ENCODE assay signal across 8 mouse cellular contexts in the genomic region with DNA sequence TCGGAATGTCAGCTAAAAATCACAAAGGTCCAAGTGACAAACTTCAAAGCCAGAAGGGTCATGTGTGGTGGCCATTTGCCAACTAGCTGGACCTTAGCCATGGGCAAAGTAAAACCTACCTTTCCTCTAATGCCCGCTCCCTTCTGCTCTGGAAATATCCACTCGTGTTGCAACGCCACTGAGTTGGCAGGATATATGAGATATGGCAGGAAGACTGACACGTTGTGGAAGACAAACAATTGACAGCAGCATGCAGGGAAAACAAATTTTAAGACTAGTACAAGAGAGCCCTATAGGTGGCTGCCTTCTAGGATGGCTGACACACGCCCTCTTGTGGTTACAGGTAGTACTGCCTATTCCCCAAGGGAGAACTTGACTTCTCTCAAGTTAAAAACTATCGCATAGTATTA. TPM values are rescaled to one million over a fixed set of nuclear protein-coding genes. Genes with fewer than 3 reads are reported as not detected.
DNase-seq lines count a peak whose midpoint lies in the region; ATAC-seq and TF ChIP-seq lines count a peak whose summit lies in the region.

No protein-coding gene starts in this region.

- H3K4me1 ChIP-seq in heart, embryonic 13.5 days: 0 out of 2 replicates have a peak, but pooled peaks cover 5% of the 10 kb centered on the region
- H3K4me1 ChIP-seq in kidney, embryonic 15.5 days: peaks cover 4% of the 10 kb centered on the region; the same call in 1 of the 2 replicates
- H3K4me1 ChIP-seq in liver, postnatal 0 days (ENCODE audit: insufficient read depth): no peaks in the 10 kb centered on the region
- 0 out of 2 replicates have a peak, but pooled peaks cover 3% of the 10 kb centered on the region for H3K4me1 ChIP-seq in neural tube, embryonic 13.5 days (replicated peaks)

- ATAC-seq in heart, embryonic 13.5 days (ENCODE audit: extremely low read depth, insufficient number of reproducible peaks, low FRiP score, low TSS enrichment): no peak
- ATAC-seq in kidney, embryonic 15.5 days (replicated peaks; ENCODE audit: low FRiP score): peak; percentile 76
- ATAC-seq in liver, postnatal 0 days: peak; percentile 97
- ATAC-seq in neural tube, embryonic 13.5 days (ENCODE audit: low read depth): peak; percentile 67

- peak; percentile 84 for TF ChIP-seq CTCF in liver, postnatal 0 days (IDR thresholded peaks at IDR 0.05; ENCODE audit: low read depth)

- no peak overlapping the region for H3K9ac ChIP-seq in heart, embryonic 13.5 days
- H3K9ac ChIP-seq in kidney, embryonic 15.5 days: no peak overlapping the region
- no peak overlapping the region for H3K9ac ChIP-seq in liver, postnatal 0 days (replicated peaks)
- H3K9ac ChIP-seq in neural tube, embryonic 13.5 days: no peak overlapping the region

- 34% methylated on average over 7 of the region's 7 CpGs for WGBS in heart, embryonic 13.5 days
- WGBS in kidney, embryonic 15.5 days: 33% methylated on average over 7 of the region's 7 CpGs
- WGBS in liver, postnatal 0 days (ENCODE audit: insufficient replicate concordance): 19% methylated on average over 7 of the region's 7 CpGs
- 47% methylated on average over 7 of the region's 7 CpGs for WGBS in neural tube, embryonic 13.5 days

- peak overlapping the region; percentile 34 for H3K4me2 ChIP-seq in heart, embryonic 13.5 days
- no peak overlapping the region for H3K4me2 ChIP-seq in kidney, embryonic 15.5 days
- 0 out of 2 replicates have a peak overlapping the region, but pooled peaks have one; percentile 20 for H3K4me2 ChIP-seq in liver, postnatal 0 days (ENCODE audit: low read depth, low read length)
- no peak overlapping the region for H3K4me2 ChIP-seq in neural tube, embryonic 13.5 days

- 0 out of 2 replicates have a peak, but pooled peaks have one; percentile 14 for TF ChIP-seq EP300 in liver, postnatal 0 days (IDR thresholded peaks at IDR 0.05; ENCODE audit: low read depth)

- 0 out of 2 replicates have a peak, but pooled peaks cover 9% of the 10 kb centered on the region for H3K27me3 ChIP-seq in heart, embryonic 13.5 days (replicated peaks)
- H3K27me3 ChIP-seq in kidney, embryonic 15.5 days: 0 out of 2 replicates have a peak, but pooled peaks cover 3% of the 10 kb centered on the region
- H3K27me3 ChIP-seq in liver, postnatal 0 days (ENCODE audit: insufficient read depth, low read length): no peaks in the 10 kb centered on the region
- 0 out of 2 replicates have a peak, but pooled peaks cover 3% of the 10 kb centered on the region for H3K27me3 ChIP-seq in neural tube, embryonic 13.5 days

- H3K9me3 ChIP-seq in heart, embryonic 13.5 days: no peaks in the 10 kb centered on the region
- no peaks in the 10 kb centered on the region for H3K9me3 ChIP-seq in kidney, embryonic 15.5 days (replicated peaks)
- H3K9me3 ChIP-seq in liver, postnatal 0 days (ENCODE audit: low read length): no peaks in the 10 kb centered on the region
- H3K9me3 ChIP-seq in neural tube, embryonic 13.5 days: no peaks in the 10 kb centered on the region

- H3K4me3 ChIP-seq in heart, embryonic 13.5 days: no peak overlapping the region
- no peak overlapping the region for H3K4me3 ChIP-seq in kidney, embryonic 15.5 days (replicated peaks)
- no peak overlapping the region for H3K4me3 ChIP-seq in liver, postnatal 0 days (ENCODE audit: low read depth, low read length)
- H3K4me3 ChIP-seq in neural tube, embryonic 13.5 days: no peak overlapping the region

- H3K36me3 ChIP-seq in heart, embryonic 13.5 days: no peaks in the 10 kb centered on the region
- no peaks in the 10 kb centered on the region for H3K36me3 ChIP-seq in kidney, embryonic 15.5 days
- H3K36me3 ChIP-seq in liver, postnatal 0 days (replicated peaks; ENCODE audit: insufficient read depth, low read length): no peaks in the 10 kb centered on the region
- H3K36me3 ChIP-seq in neural tube, embryonic 13.5 days: no peaks in the 10 kb centered on the region

- DNase-seq in 416B (ENCODE audit: low read depth) (peak; percentile 75), MN1 (ENCODE audit: low spot score) (peak; percentile 45)
- DNase-seq in cerebellum, postnatal 36 days: peak; percentile 26 to 34
- DNase-seq in liver, postnatal 0 days: peak; percentile 76
- DNase-seq in T-cell, adult 2 months (ENCODE audit: low spot score): no peak

- no peak overlapping the region for H3K27ac ChIP-seq in heart, embryonic 13.5 days (replicated peaks)
- no peak overlapping the region for H3K27ac ChIP-seq in kidney, embryonic 15.5 days
- H3K27ac ChIP-seq in liver, postnatal 0 days (ENCODE audit: low read depth): no peak overlapping the region
- no peak overlapping the region for H3K27ac ChIP-seq in neural tube, embryonic 13.5 days (replicated peaks)

RNA-seq across cellular contexts. Expression of gene Mepe, which starts 8.1 kb away (rescaled TPM):
- polyA plus RNA-seq in heart, embryonic 13.5 days (2015; fragmentation: Nextera tagmentation; extraction: Ambion mirVana): not detected in 2 replicates
- 0.15 TPM in 1 of 2 replicates, not detected in the other for polyA plus RNA-seq in kidney, embryonic 15.5 days (2015; fragmentation: Nextera tagmentation; extraction: Ambion mirVana)
- polyA plus RNA-seq in liver, postnatal 0 days (2015; fragmentation: Nextera tagmentation; extraction: Ambion mirVana): not detected in 2 replicates
- not detected in 2 replicates for polyA plus RNA-seq in neural tube, embryonic 13.5 days (2015; fragmentation: Nextera tagmentation; extraction: Ambion mirVana)

RNA-seq across cellular contexts. Expression of gene Ibsp, which starts 34.3 kb away (rescaled TPM):
- 0.06 and 0.17 TPM in 2 replicates for polyA plus RNA-seq in heart, embryonic 13.5 days (2015; fragmentation: Nextera tagmentation; extraction: Ambion mirVana)
- 0.14 and 160 TPM in 2 replicates for polyA plus RNA-seq in kidney, embryonic 15.5 days (2015; fragmentation: Nextera tagmentation; extraction: Ambion mirVana)
- polyA plus RNA-seq in liver, postnatal 0 days (2015; fragmentation: Nextera tagmentation; extraction: Ambion mirVana): not detected in 2 replicates
- polyA plus RNA-seq in neural tube, embryonic 13.5 days (2015; fragmentation: Nextera tagmentation; extraction: Ambion mirVana): 0.21 and 1.6 TPM in 2 replicates

Comparison
In these comparisons a context has a peak if more than half of its experiments do, and no peak if none do; other contexts are left out.
1. H3K4me2 ChIP-seq: peak in heart, embryonic 13.5 days (single experiment) and liver, postnatal 0 days (single experiment); none in kidney, embryonic 15.5 days (single experiment) and neural tube, embryonic 13.5 days (single experiment).